Mouse (Mus musculus): Measurements from ENCODE around the gene Itprip. TPM values are rescaled to one million over a fixed set of nuclear protein-coding genes. Genes with fewer than 3 reads are reported as not detected.
A peak's percentile ranks its signal among the peaks of the same experiment; 100 is the strongest.

The Itprip gene
- total and polyA plus RNA-seq, 2 experiments from 2014 or later: 3.1 to 6.6 TPM

- H3K9ac ChIP-seq (replicated peaks; ENCODE audit: low read length): no peak overlapping the region
- no peak for TF ChIP-seq CTCF (IDR thresholded peaks at IDR 0.05; ENCODE audit: low read depth)
- DNase-seq (ENCODE audit: low spot score): no peak
Observed at GRCm38 (mm10) chr19:47917396-47917795, 1.7 kb downstream of the Itprip start.

GRCm38 (mm10) chr19:47915251-47915650 lies 3.8 kb downstream of the Itprip start:
- Histone ChIP-seq H3K9ac (replicated peaks; ENCODE audit: low read length) (no peak overlapping the region), H3K4me3 (ENCODE audit: low read length) (no peak overlapping the region), H3K4me1 (ENCODE audit: insufficient read depth, low read length) (no peaks in the 10 kb centered on the region), H3K36me3 (ENCODE audit: insufficient read depth, low read length) (no peaks in the 10 kb centered on the region), H3K27ac (no peak overlapping the region), H3K4me2 (ENCODE audit: low read depth, low read length) (no peak overlapping the region), H3K9me3 (ENCODE audit: low read length) (no peaks in the 10 kb centered on the region), H3K27me3 (ENCODE audit: insufficient read depth, low read length) (no peaks in the 10 kb centered on the region)
- no peak for ATAC-seq
- no peak for TF ChIP-seq CTCF (IDR thresholded peaks at IDR 0.05; ENCODE audit: low read depth)
- WGBS: 80% methylated on average over 4 of the region's 4 CpGs
- DNase-seq (ENCODE audit: low spot score): no peak

More at GRCm38 (mm10) chr19:47917396-47917795, 1.7 kb downstream of the Itprip start:
- ATAC-seq: no peak
- Histone ChIP-seq H3K27me3 (ENCODE audit: insufficient read depth, low read length) (no peaks in the 10 kb centered on the region), H3K27ac (no peak overlapping the region), H3K4me1 (ENCODE audit: insufficient read depth, low read length) (no peaks in the 10 kb centered on the region), H3K9me3 (ENCODE audit: low read length) (no peaks in the 10 kb centered on the region), H3K36me3 (ENCODE audit: insufficient read depth, low read length) (no peaks in the 10 kb centered on the region), H3K4me2 (ENCODE audit: low read depth, low read length) (peak overlapping the region; percentile 97; the same call in 1 of the 2 replicates), H3K4me3 (ENCODE audit: low read length) (no peak overlapping the region)
- WGBS: 24% methylated on average over 4 of the region's 4 CpGs

GRCm38 (mm10) chr19:47914191-47914590 lies 4.9 kb downstream of the Itprip start:
- ATAC-seq: no peak
- H3K27ac ChIP-seq: no peak overlapping the region
- no peaks in the 10 kb centered on the region for H3K9me3 ChIP-seq (ENCODE audit: low read length)
- 93% methylated on average over 4 of the region's 4 CpGs for WGBS
- H3K4me1 ChIP-seq (ENCODE audit: insufficient read depth, low read length): no peaks in the 10 kb centered on the region
- no peak for DNase-seq (ENCODE audit: low spot score)
- H3K4me2 ChIP-seq (ENCODE audit: low read depth, low read length): no peak overlapping the region
- H3K36me3 ChIP-seq (ENCODE audit: insufficient read depth, low read length): no peaks in the 10 kb centered on the region
- TF ChIP-seq CTCF (IDR thresholded peaks at IDR 0.05; ENCODE audit: low read depth): no peak
- H3K27me3 ChIP-seq (ENCODE audit: insufficient read depth, low read length): no peaks in the 10 kb centered on the region
- H3K4me3 ChIP-seq (ENCODE audit: low read length): no peak overlapping the region
- no peak overlapping the region for H3K9ac ChIP-seq (replicated peaks; ENCODE audit: low read length)

- no peak overlapping the region for H3K4me2 ChIP-seq (ENCODE audit: low read depth, low read length)
- H3K4me1 ChIP-seq (ENCODE audit: insufficient read depth, low read length): no peaks in the 10 kb centered on the region
- no peaks in the 10 kb centered on the region for H3K9me3 ChIP-seq (ENCODE audit: low read length)
- H3K36me3 ChIP-seq (ENCODE audit: insufficient read depth, low read length): no peaks in the 10 kb centered on the region
- no peak overlapping the region for H3K9ac ChIP-seq (replicated peaks; ENCODE audit: low read length)
- no peaks in the 10 kb centered on the region for H3K27me3 ChIP-seq (ENCODE audit: insufficient read depth, low read length)
- no peak for DNase-seq (ENCODE audit: low spot score)
- WGBS: 97% methylated on average over 7 of the region's 7 CpGs
- no peak for TF ChIP-seq CTCF (IDR thresholded peaks at IDR 0.05; ENCODE audit: low read depth)
- ATAC-seq: no peak
- H3K4me3 ChIP-seq (ENCODE audit: low read length): no peak overlapping the region
- no peak overlapping the region for H3K27ac ChIP-seq
Observed at GRCm38 (mm10) chr19:47913344-47913743, 5.8 kb downstream of the Itprip start.

- TF ChIP-seq CTCF (IDR thresholded peaks at IDR 0.05; ENCODE audit: low read depth): no peak
- Histone ChIP-seq H3K27ac (no peak overlapping the region), H3K36me3 (ENCODE audit: insufficient read depth, low read length) (no peaks in the 10 kb centered on the region), H3K9me3 (ENCODE audit: low read length) (no peaks in the 10 kb centered on the region), H3K9ac (replicated peaks; ENCODE audit: low read length) (no peak overlapping the region), H3K4me2 (ENCODE audit: low read depth, low read length) (no peak overlapping the region), H3K4me3 (ENCODE audit: low read length) (no peak overlapping the region), H3K4me1 (ENCODE audit: insufficient read depth, low read length) (no peaks in the 10 kb centered on the region), H3K27me3 (ENCODE audit: insufficient read depth, low read length) (no peaks in the 10 kb centered on the region)
- ATAC-seq: no peak
- DNase-seq (ENCODE audit: low spot score): no peak
- 88% methylated on average over 4 of the region's 4 CpGs for WGBS
Observed at GRCm38 (mm10) chr19:47910751-47911150, 8.3 kb downstream of the Itprip start.

- no peak for TF ChIP-seq CTCF (IDR thresholded peaks at IDR 0.05; ENCODE audit: low read depth)
- Histone ChIP-seq H3K9ac (replicated peaks; ENCODE audit: low read length) (peak overlapping the region; percentile 36; the same call in 1 of the 2 replicates), H3K4me2 (ENCODE audit: low read depth, low read length) (peak overlapping the region; percentile 44), H3K36me3 (ENCODE audit: insufficient read depth, low read length) (no peaks in the 10 kb centered on the region), H3K27me3 (ENCODE audit: insufficient read depth, low read length) (no peaks in the 10 kb centered on the region), H3K9me3 (ENCODE audit: low read length) (no peaks in the 10 kb centered on the region), H3K4me1 (ENCODE audit: insufficient read depth, low read length) (no peaks in the 10 kb centered on the region), H3K4me3 (ENCODE audit: low read length) (no peak overlapping the region), H3K27ac (peak overlapping the region; percentile 45; the same call in 1 of the 2 replicates)
- ATAC-seq (no peak), DNase-seq (ENCODE audit: low spot score) (no peak)
- WGBS: 41% methylated on average over 4 of the region's 4 CpGs
Observed at GRCm38 (mm10) chr19:47910117-47910618, 8.9 kb downstream of the Itprip start.

- Histone ChIP-seq H3K4me1 (ENCODE audit: insufficient read depth, low read length) (no peaks in the 10 kb centered on the region), H3K4me3 (ENCODE audit: low read length) (peak overlapping the region; percentile 10; the same call in 1 of the 2 replicates), H3K9ac (replicated peaks; ENCODE audit: low read length) (peak overlapping the region; percentile 36), H3K27me3 (ENCODE audit: insufficient read depth, low read length) (no peaks in the 10 kb centered on the region), H3K4me2 (ENCODE audit: low read depth, low read length) (peak overlapping the region; percentile 44), H3K9me3 (ENCODE audit: low read length) (no peaks in the 10 kb centered on the region), H3K27ac (peak overlapping the region; percentile 27), H3K36me3 (ENCODE audit: insufficient read depth, low read length) (no peaks in the 10 kb centered on the region)
- ATAC-seq: peak; percentile 72
- WGBS: 2% methylated on average over 10 of the region's 10 CpGs
- no peak for TF ChIP-seq CTCF (IDR thresholded peaks at IDR 0.05; ENCODE audit: low read depth)
- peak; percentile 55 for DNase-seq (ENCODE audit: low spot score)
Observed at GRCm38 (mm10) chr19:47909387-47910116, 9.5 kb downstream of the Itprip start.

All from hindbrain, postnatal 0 days (tissue).